Mouse (Mus musculus): ENCODE measurements at regions not wholly inside any gene's neighbourhood (a gene's known extent, or its start where the extent isn't known, plus 50 kb on each side); places are given as distances from the start of the nearest gene placed in this dataset.

GRCm38 (mm10) chr8:116071497-116071896, 363.9 kb upstream of the Maf start:
- no peak for TF ChIP-seq EP300 (IDR thresholded peaks at IDR 0.05; ENCODE audit: low read depth)
- TF ChIP-seq CTCF (IDR thresholded peaks at IDR 0.05; ENCODE audit: low read depth) = no peak
